27 mouse cellular contexts compared by ENCODE assay signal in genomic region chr11:67040483-67040882, GRCm38 (mm10). TPM values are rescaled to one million over a fixed set of nuclear protein-coding genes. Genes with fewer than 3 reads are reported as not detected.
DNase-seq lines count a peak whose midpoint lies in the region; ATAC-seq lines count a peak whose summit lies in the region.
"Had no signal": no experiment of that assay in that cellular context is flagged by ENCODE, and none has a peak within 500 bp of the region (broad histone marks: within the 10 kb centered on the region; RNA-seq: fewer than 3 reads in every experiment).

No protein-coding gene starts in this region.

- no peaks in the 10 kb centered on the region for H3K27me3 ChIP-seq in heart, embryonic 13.5 days (replicated peaks)
- no peaks in the 10 kb centered on the region for H3K27me3 ChIP-seq in heart, embryonic 16.5 days (ENCODE audit: control insufficient read depth, insufficient read depth, low read length)
- H3K27me3 ChIP-seq: embryonic facial prominence, embryonic 13.5 days; forebrain, embryonic 12.5 days; forebrain, embryonic 15.5 days had no signal

- H3K36me3 ChIP-seq in heart, embryonic 13.5 days: peaks cover 58% of the 10 kb centered on the region
- H3K36me3 ChIP-seq in heart, embryonic 16.5 days (ENCODE audit: control insufficient read depth, insufficient read depth): peaks cover 40% of the 10 kb centered on the region

- intact Hi-C loops in heart, postnatal 14 days (cut with DNase I): no loop called here
- intact Hi-C loops in heart, postnatal 36 days (cut with DNase I): no loop called here

- no peak overlapping the region for H3K9ac ChIP-seq in heart, embryonic 13.5 days
- H3K9ac ChIP-seq in heart, embryonic 16.5 days (ENCODE audit: low read length): no peak overlapping the region
- H3K9ac ChIP-seq: embryonic facial prominence, embryonic 13.5 days; forebrain, embryonic 12.5 days; forebrain, embryonic 15.5 days; hindbrain, embryonic 14.5 days had no signal

- ATAC-seq in heart, embryonic 13.5 days (ENCODE audit: extremely low read depth, insufficient number of reproducible peaks, low FRiP score, low TSS enrichment): peak; percentile 61; the same call in 1 of the 2 replicates
- peak; percentile 58; the same call in 1 of the 2 replicates for ATAC-seq in heart, embryonic 16.5 days (replicated peaks; ENCODE audit: extremely low read depth, insufficient read depth, low FRiP score)
- ATAC-seq: activated CD4-positive, CD25-positive, alpha-beta regulatory T cell, adult 4 months; forebrain, embryonic 15.5 days; hindbrain, postnatal 0 days; inflammation-experienced regulatory T-cells, adult 6 months; intestine, embryonic 16.5 days had no signal

- peak; percentile 90 for DNase-seq in heart, adult 11 months
- DNase-seq in heart, postnatal 14 days: no peak
- DNase-seq in heart, postnatal 36 days: no peak
- DNase-seq in heart, adult 9 months (ENCODE audit: low spot score in 2 of 2): no peak
- DNase-seq: adrenal gland, adult 8-10 months; adrenal gland, postnatal 25 days; cerebellum, adult 11-12 months; cerebellum, adult 8-10 months; cerebellum, postnatal 10 days; cerebellum, postnatal 36 days; embryo, embryonic 11 days; gastrocnemius, postnatal 25 days; kidney, adult 18-20 months; kidney, adult 9 months had no signal

- H3K4me2 ChIP-seq in heart, embryonic 13.5 days: peak overlapping the region; percentile 3; the same call in 1 of the 2 replicates
- H3K4me2 ChIP-seq in heart, embryonic 16.5 days (ENCODE audit: low read depth, low read length): no peak overlapping the region
- H3K4me2 ChIP-seq: embryonic facial prominence, embryonic 13.5 days; forebrain, embryonic 12.5 days; forebrain, embryonic 15.5 days; hindbrain, embryonic 14.5 days had no signal

- no peaks in the 10 kb centered on the region for H3K9me3 ChIP-seq in heart, embryonic 13.5 days
- H3K9me3 ChIP-seq in heart, embryonic 16.5 days (replicated peaks; ENCODE audit: control insufficient read depth, low read length): no peaks in the 10 kb centered on the region
- H3K9me3 ChIP-seq: embryonic facial prominence, embryonic 10.5 days; embryonic facial prominence, embryonic 13.5 days; forebrain, embryonic 12.5 days; forebrain, embryonic 15.5 days had no signal

- peak overlapping the region; percentile 72 for H3K27ac ChIP-seq in heart, embryonic 13.5 days (replicated peaks)
- H3K27ac ChIP-seq in heart, embryonic 16.5 days (ENCODE audit: low read length): peak overlapping the region; percentile 20; the same call in 1 of the 2 replicates
- H3K27ac ChIP-seq: embryonic facial prominence, embryonic 10.5 days; embryonic facial prominence, embryonic 13.5 days; forebrain, embryonic 12.5 days; forebrain, embryonic 15.5 days; hindbrain, embryonic 14.5 days; hindbrain, postnatal 0 days had no signal

- peaks cover 15% of the 10 kb centered on the region; the same call in 1 of the 2 replicates for H3K4me1 ChIP-seq in heart, embryonic 13.5 days
- 0 out of 2 replicates have a peak, but pooled peaks cover 4% of the 10 kb centered on the region for H3K4me1 ChIP-seq in heart, embryonic 16.5 days (ENCODE audit: control insufficient read depth, insufficient read depth, low read length)
- H3K4me1 ChIP-seq: embryonic facial prominence, embryonic 13.5 days; forebrain, embryonic 12.5 days; forebrain, embryonic 15.5 days had no signal

- no peak overlapping the region for H3K4me3 ChIP-seq in heart, embryonic 13.5 days
- H3K4me3 ChIP-seq in heart, embryonic 16.5 days (ENCODE audit: low read length): no peak overlapping the region
- H3K4me3 ChIP-seq: embryonic facial prominence, embryonic 10.5 days; embryonic facial prominence, embryonic 13.5 days; erythroblast, embryonic 14.5 days; forebrain, embryonic 12.5 days; forebrain, embryonic 15.5 days had no signal

- 62% methylated on average over 6 of the region's 6 CpGs for WGBS in heart, embryonic 13.5 days
- WGBS in heart, embryonic 16.5 days: 64% methylated on average over 6 of the region's 6 CpGs

RNA-seq across cellular contexts. Expression of gene Adprm, which starts 11.9 kb away (rescaled TPM):
- 10 to 100 TPM; 13.8 to 15.9 TPM for total RNA-seq in heart, postnatal 14 days (2021)
- polyA plus RNA-seq in heart, embryonic 13.5 days (2015; fragmentation: Nextera tagmentation; extraction: Ambion mirVana): 16.0 and 19.4 TPM in 2 replicates
- 10 to 100 TPM; 12.5 to 16.3 TPM for total RNA-seq in heart, postnatal 36 days (2021)
- polyA plus RNA-seq in heart, embryonic 16.5 days (2015; fragmentation: Nextera tagmentation; extraction: Ambion mirVana): 19.9 and 22.8 TPM in 2 replicates

RNA-seq across cellular contexts. Expression of gene Sco1, which starts 12.0 kb away (rescaled TPM):
- total RNA-seq in heart, postnatal 14 days (2021): 10 to 100 TPM; 17.3 to 17.9 TPM
- polyA plus RNA-seq in heart, embryonic 13.5 days (2015; fragmentation: Nextera tagmentation; extraction: Ambion mirVana): 18.8 and 21.5 TPM in 2 replicates
- 10 to 100 TPM; 17.9 to 21.2 TPM for total RNA-seq in heart, postnatal 36 days (2021)
- polyA plus RNA-seq in heart, embryonic 16.5 days (2015; fragmentation: Nextera tagmentation; extraction: Ambion mirVana): 18.6 and 18.8 TPM in 2 replicates

RNA-seq across cellular contexts. Expression of gene Tmem220, which starts 15.5 kb away (rescaled TPM):
- 1 to 10 TPM; 1.3 to 1.4 TPM for total RNA-seq in heart, postnatal 14 days (2021)
- 1.5 and 2.7 TPM in 2 replicates for polyA plus RNA-seq in heart, embryonic 13.5 days (2015; fragmentation: Nextera tagmentation; extraction: Ambion mirVana)
- total RNA-seq in heart, postnatal 36 days (2021): 1 to 10 TPM; 1.5 to 1.9 TPM
- 1.1 and 1.5 TPM in 2 replicates for polyA plus RNA-seq in heart, embryonic 16.5 days (2015; fragmentation: Nextera tagmentation; extraction: Ambion mirVana)
- polyA plus RNA-seq: erythroblast, embryonic 14.5 days had no signal

RNA-seq across cellular contexts. Expression of gene Myh3, which starts 37.6 kb away (rescaled TPM):
- total RNA-seq in heart, postnatal 14 days (2021): not detected
- polyA plus RNA-seq in heart, embryonic 13.5 days (2015; fragmentation: Nextera tagmentation; extraction: Ambion mirVana): 0.75 and 1.6 TPM in 2 replicates
- not detected for total RNA-seq in heart, postnatal 36 days (2021)
- 1.5 and 4.5 TPM in 2 replicates for polyA plus RNA-seq in heart, embryonic 16.5 days (2015; fragmentation: Nextera tagmentation; extraction: Ambion mirVana)
- total RNA-seq: adrenal gland, postnatal 25 days had no signal
- polyA plus RNA-seq: erythroblast, embryonic 14.5 days; gonadal fat pad, adult 2 months had no signal
